Mouse (Mus musculus) CD4-positive, CD25-positive, alpha-beta regulatory T cell, adult 2 months (primary cell): ENCODE measurements around the gene Tnni3k.
A peak's percentile ranks its signal among the peaks of the same experiment; 100 is the strongest.
"Not testable (repeated sequence)": the region's sequence is repeated elsewhere in the genome, so short reads cannot be mapped to it uniquely, and the experiment has no call there.

Experiments
- DNase-seq: peaks from one replicate; pipeline ENCODE4 v3.0.0-alpha.2; 2012; ENCODE audit warnings: low read depth, low spot score

Tnni3k gene

DNA sequence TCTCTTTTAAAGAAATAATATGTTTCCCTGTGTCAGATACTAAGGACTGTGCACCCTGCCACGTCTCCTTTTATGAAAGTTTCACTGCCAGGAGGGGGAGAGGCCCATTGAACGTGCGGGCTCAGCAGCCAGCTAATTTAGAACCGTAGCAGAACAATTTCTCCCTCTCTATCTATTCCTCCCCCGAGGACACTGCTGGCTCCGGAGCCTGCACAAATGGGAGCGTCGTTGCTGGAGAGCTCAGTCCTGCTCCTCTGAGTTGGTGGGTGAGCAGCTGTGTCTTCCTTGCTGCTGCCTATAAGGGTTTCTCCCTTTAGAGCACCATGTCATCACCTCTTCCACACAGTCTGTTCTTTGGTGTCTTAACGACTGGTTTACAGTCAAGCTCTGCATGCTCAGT is 220.8 kb downstream of the Tnni3k start:
- no peak for DNase-seq

DNA sequence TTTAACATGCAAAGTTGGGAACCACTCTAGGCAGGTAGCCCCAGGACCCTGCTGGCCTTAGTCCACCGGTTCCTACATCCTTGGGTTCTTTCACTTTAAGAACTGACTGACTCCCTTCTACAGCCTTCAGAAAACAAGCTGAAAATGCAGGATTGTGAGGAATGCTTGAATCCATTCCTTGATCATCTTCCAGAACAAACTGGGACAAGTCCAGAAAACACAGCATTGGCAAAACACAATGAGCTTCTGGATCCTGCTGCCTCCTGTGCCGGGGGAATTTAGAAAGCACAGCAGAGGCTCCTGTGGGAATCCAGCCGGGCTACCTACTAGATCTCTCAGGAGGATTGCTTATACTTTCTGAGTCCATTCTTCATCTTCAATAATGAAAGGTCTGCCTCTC is 229.5 kb downstream of the Tnni3k start:
- no peak for DNase-seq

- DNase-seq = no peak
Measured at GRCm38 (mm10) chr3:154824713-154825112, 230.5 kb downstream of the Tnni3k start.

DNA sequence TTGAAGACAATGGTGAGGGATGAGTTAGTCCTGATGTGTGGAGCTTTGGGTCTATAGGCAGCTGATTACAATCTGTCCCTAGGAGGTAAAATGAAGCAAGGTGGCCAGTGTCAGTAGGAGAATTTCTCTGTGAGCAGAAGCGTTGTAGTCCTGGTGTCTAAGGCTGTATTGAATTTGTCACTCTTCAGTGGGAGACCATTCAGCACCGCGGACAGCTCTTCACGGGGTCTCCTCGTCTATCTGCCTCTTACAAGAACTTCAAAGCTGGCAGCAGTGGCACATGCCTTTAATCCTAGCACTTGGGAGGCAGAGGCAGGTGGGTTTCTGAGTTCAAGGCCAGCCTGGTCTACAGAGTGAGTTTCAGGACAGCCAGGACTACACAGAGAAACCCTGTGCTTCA is 235.5 kb downstream of the Tnni3k start:
- DNase-seq = not testable (repeated sequence)

GRCm38 (mm10) chr3:154817732-154818131 is 237.5 kb downstream of the Tnni3k start:
- peak; percentile 28 for DNase-seq

GRCm38 (mm10) chr3:154816801-154817625 is 238.2 kb downstream of the Tnni3k start:
- DNase-seq = peak; percentile 12

DNA sequence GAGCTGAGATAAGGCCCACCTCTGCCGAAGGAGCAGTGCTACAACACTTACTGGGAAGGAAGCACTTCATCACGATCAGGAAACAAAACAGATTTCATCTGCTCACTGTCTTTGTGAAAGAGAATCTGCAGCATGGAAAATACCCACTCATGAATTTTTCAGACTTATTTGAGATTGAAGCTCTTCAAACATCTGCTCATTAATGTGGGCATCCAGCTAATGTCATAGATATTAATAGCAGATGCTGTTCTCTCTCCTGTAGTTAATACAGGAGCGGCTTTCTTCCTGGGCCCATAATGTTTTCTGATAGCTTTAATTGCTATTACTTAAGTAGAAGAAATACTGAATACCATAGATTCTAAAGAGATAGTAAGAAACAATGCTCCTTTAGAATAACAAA is 239.0 kb downstream of the Tnni3k start:
- DNase-seq = no peak

- no peak for DNase-seq
Measured at GRCm38 (mm10) chr3:154815606-154816005, 239.6 kb downstream of the Tnni3k start.

DNA sequence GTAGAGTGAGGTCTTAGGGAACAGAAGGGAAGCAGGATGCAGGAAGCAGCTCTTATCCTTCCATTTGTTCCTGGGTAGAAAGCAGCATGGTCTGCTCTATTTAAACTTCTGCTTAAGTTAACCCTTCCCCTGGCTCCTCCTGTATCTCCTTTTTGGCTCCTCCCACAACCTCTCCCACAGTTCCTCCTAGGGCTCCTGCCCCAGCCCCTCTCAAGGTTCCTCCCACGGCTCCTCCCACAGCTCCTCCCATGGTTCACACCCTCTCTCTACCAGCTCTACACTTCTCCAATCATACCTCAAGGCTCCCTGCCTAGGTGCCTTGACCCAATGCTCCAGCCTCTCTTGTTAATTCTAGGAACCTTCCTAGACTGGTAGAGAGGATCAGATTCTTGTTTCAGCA is 242.3 kb downstream of the Tnni3k start:
- no peak for DNase-seq

DNA sequence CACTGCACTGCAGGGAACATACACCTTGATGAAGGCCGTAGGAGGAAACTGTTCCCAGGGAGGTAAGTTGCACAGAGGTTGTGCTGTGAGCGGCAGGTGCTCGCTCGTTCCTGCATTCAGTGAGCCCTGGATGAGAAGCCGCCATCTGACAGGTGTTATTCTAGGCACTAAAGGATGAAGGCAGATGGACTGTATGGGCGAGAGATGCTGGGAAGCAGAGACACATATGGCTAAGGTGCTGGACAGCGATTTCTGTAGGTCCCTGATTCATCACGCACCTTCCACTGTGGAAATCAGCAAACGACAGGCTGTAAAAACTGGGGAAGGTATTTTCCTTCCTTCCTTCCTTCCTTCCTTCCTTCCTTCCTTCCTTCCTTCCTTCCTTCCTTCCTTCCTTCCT is 243.4 kb downstream of the Tnni3k start:
- no peak for DNase-seq

DNA sequence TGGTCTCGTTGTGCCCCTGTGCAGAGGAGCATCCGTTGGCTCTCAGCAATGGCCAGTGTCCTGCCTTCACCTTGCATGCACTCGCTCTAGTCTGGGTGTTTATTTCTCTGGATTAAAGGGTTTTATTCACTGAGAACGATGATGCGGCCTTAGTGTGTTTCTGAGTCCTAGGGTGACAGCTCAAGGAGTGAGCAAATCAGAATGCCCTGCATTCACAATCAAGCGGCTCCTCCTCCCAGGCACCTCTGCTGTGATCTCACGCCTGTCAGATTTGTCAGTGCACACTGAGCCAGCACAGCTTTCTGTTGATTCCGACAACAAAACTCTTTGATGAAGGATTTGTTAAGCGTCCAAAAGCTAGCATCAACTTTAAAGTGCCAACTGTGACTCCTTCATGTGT is 243.9 kb downstream of the Tnni3k start:
- no peak for DNase-seq

DNA sequence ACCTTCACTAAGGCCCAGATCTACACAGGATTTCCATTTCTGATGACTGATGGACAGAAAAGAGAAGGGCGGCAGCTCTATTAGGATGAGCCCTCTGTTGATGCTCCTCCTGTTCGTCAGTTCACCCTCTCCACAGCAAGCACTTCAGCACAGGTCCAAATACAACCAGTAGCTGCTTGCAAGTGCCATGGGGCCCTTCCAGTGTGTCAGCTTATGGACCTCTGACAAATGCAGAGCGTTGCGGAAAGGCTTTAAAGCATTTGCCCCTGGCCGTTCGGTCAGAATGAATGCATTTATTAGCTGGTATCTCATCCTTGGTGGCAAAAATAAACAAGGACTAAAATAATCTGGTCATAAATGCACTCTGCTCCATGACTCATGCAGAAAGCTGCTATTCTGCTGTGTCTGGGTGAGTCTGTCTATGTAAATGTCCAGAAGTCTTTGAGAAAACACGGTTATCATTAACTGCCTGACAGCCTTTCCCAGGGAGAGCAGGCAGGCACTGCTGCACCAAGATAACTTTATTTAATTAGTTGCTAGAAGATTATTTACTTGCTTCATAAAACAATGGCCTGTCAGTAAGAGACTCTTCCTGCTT is 244.8 kb downstream of the Tnni3k start:
- DNase-seq = no peak

DNA sequence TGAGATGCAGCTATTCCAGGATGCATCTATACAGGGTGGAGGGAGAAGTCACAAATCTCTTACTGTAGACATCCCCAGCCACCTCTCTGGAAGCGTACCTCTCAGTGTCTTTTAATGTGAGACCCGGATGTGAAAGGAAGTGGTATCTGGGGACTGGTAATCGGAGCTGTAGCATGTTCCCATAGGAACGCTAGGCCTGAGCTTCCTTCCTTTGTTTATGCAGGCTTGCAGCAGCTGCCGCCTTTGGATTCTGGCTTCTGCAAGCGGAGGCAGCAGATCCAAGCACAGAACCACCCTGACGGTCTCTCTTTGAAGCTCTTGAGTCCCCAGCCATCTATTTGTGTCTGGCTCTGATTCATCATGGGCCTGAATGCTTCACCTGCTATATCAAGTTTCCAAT is 248.6 kb downstream of the Tnni3k start:
- no peak for DNase-seq

DNA sequence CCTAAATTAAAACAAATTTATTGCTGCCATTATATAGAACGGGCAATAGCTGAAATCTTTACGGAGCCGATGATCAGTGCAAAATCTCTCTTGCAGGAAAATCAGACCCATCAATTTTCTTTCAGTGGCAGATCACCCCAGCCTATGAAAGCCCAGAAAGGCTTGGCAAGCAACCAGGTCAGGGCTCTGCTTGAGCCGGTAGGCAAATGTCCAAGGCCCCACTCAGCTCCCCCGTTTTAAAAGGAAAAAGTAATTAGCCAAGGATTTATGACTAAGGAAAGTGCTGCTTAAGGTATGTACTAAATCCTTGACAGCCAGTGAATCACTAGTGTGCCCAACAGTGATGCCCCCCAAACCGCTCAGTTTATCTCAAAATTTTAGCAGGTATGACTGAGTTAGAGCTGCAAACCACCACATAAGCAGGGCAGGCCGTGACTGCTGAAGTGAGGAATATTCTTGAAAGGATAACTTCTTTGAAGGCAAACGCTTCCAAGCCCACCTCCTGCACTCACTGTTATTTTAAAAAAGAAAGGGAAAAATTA is 254.2 kb downstream of the Tnni3k start:
- no peak for DNase-seq

DNA sequence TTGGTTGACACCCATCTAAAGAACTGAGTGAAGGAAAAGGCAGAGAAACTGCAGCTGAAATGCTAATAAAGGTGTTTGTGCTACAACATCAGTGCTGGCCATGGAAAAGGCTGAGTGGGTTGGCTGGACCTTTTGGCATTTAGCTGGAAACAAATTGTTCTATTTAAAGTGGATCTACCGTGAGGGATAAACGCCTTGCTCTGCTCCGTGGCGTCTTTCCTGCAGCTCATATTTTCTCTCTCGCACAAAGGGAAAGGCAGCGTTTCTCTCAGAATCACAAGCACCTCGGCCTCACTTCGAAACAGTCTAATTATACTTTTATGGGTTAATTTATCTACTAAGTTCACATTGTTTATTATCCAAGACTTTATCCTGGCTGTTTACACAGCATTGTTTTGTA is 254.8 kb downstream of the Tnni3k start:
- no peak for DNase-seq

- no peak for DNase-seq
Measured at GRCm38 (mm10) chr3:154798806-154799205, 256.4 kb downstream of the Tnni3k start.

DNA sequence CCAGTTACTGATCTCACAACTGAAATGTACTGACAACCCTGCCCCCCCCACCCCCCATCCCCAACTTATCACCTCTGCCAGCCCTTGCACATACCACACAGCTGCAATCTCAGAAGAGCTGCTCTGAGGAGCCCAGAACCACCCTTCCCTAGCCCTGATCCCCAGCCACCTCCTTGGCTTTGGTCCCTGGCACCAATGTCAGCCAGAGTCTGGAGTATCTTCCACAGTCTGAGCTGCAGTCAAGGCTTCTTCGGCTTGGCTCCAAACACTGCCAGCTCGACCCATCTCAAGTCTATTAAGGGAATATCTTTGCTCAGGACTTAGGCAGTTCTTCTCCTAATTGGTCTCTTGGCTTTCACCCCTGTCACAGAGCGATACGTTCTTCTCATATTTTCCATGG is 261.6 kb downstream of the Tnni3k start:
- no peak for DNase-seq

DNA sequence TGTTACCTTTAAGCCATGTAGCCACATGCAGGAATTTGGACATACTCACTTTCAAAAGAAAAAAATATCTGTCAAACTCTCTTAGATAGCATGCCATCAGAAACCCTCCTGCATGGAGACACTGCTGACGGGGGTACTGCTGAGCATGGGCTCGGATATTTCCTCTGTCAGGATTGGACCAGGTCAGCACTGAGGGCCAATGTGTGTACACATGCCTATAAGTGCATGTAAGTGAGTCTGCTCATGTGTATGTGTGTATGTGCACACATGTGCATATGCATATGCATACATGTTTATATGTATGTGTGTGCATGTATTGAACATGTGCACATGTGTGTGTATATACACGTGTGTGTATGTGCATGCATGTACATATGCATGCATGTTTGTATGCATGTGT is 267.6 kb downstream of the Tnni3k start:
- DNase-seq = no peak

DNA sequence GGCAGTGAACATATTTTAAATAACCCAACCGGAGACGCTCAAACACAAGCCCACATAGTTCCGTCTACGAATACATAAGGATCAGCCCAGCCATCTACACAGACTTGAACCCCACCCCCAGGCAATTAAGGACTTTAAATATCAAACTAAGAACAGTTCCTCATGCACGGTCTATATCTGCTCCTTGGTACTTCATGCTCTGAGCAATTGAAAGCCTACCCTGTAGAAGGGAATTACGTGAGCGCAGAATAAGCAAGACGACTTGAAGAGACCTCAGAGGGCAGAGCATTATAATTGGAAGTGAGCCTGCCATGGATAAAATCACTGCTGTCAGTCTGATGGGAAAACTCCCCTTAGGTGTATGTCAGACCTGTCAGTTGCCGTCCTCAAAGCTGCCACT is 268.9 kb downstream of the Tnni3k start:
- no peak for DNase-seq

DNA sequence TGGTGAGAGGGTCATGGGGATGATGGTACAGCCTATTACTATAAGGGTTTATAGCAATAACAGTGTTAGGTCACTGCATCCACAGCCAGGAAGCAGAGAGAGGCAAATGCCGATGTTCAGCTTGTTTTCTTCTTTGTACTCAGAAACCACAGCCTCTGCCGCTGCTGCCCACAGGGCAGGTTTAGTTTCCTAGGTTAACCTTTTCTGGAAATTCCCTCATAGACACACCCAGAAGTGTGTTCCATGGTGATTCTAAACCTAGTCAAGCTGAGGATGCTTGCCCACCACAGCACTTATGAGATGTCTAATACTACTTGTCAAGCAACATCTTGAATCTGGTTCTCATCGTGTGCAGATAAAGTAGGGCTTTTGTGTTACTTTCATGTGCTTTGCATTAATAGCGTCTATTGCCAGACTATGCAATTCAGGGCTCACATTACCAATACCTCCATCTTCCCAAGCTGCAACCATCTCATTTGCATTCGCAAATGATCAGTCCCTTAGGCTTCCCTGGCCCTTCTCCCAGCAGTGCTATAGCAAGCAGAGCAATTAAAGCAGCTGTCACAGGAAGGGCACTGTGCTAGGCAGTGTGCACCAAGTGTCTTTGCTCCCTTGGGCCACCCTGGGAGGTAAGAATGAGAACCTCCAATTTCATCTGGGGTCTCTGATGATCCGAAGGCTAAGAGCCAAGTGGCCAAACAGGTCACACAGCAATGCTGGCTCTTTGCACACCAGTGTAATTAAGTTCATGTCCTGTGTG is 276.2 kb downstream of the Tnni3k start:
- DNase-seq = peak; percentile 2

GRCm38 (mm10) chr3:154771651-154772050 is 283.6 kb downstream of the Tnni3k start:
- no peak for DNase-seq

DNA sequence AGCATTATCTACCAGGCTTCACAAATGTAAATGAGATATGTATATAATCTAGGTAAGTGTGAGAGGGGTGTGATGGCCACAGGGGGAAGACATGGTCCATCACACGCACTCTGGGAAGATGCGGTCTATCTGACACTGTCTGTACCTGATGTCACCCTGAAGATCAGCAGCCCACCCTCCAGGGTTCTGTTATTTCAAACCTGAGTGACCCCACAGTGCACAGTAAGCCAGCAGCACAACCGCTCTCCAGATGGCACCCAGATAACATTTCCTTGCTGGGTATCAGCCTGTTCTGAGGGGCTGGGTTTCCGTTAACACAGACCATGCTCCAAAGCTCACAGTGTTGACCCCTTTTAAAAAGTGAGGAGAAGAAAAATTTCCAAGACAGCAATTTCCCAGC is 288.9 kb downstream of the Tnni3k start:
- no peak for DNase-seq
